Mouse (Mus musculus) thymus, adult 18-20 months (tissue): ENCODE results near the gene Cd69.

Experiments
- DNase-seq, 2 experiments: peaks; one replicate each; pipeline ENCODE4 v3.0.0; 2022; ENCODE audit warnings: mixed read lengths in 2 of 2

Cd69 gene

GRCm38 (mm10) chr6:129222188-129222800, 52.9 kb downstream of the Cd69 start:
- no peak for DNase-seq

GRCm38 (mm10) chr6:129221053-129221452, 54.2 kb downstream of the Cd69 start:
- DNase-seq, result no peak

GRCm38 (mm10) chr6:129219897-129220517, 55.2 kb downstream of the Cd69 start:
- no peak for DNase-seq

- no peak for DNase-seq
These were observed 57.0 kb downstream of the Cd69 start for GRCm38 (mm10) chr6:129218191-129218696.
